Mouse (Mus musculus) stomach, postnatal 0 days (tissue): ENCODE measurements at regions not wholly inside any gene's neighbourhood (a gene's known extent, or its start where the extent isn't known, plus 50 kb on each side); places are given as distances from the start of the nearest gene placed in this dataset.

Source experiments
- CTCF ChIP-seq: IDR thresholded peaks from 2 replicates; pipeline ENCODE4 v1.5.1; 2016; ENCODE audit warnings: antibody characterized with exemption, low read depth, mild to moderate bottlenecking, moderate library complexity
- EP300 ChIP-seq: optimal IDR thresholded peaks from 2 replicates; pipeline ENCODE3; 2016; ENCODE audit warnings: antibody characterized with exemption

DNA sequence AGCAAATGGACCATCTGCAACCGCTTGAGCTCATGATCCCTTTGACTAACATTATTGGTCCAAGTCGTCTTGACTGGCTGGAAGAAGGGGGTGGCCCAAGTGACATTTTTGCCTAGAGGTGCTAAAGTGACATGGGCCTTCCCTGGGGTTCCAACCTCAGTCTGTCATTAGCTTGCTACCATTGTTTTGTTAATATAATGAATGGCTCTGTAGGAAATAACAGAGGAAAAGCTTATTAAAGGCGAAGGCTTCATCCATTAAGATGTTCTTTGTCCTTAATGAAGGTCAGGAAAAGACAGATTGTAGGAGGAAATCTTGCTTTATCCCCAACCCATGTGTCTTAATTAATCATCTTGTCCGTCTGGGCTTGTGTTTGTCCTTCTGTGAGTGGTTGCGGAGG, 69.1 kb upstream of the Gm10260 start:
- TF ChIP-seq EP300 (no peak), CTCF (no peak)
